Comparison of ENCODE assay signal across 8 mouse cellular contexts in genomic region chr7:19577877-19578414, GRCm38 (mm10). TPM values are rescaled to one million over a fixed set of nuclear protein-coding genes. Genes with fewer than 3 reads are reported as not detected.
DNase-seq lines count a peak whose midpoint lies in the region; ATAC-seq and TF ChIP-seq lines count a peak whose summit lies in the region.

No protein-coding gene starts in this region.

- H3K4me3 ChIP-seq in kidney, embryonic 15.5 days (replicated peaks) = peak overlapping the region; percentile 46
- H3K4me3 ChIP-seq in embryonic facial prominence, embryonic 12.5 days = peak overlapping the region; percentile 37
- peak overlapping the region; percentile 39 for H3K4me3 ChIP-seq in intestine, embryonic 14.5 days (ENCODE audit: low read depth, low read length)
- peak overlapping the region; percentile 95 for H3K4me3 ChIP-seq in megakaryocyte, embryonic 14.5 days (replicated peaks)
- peak overlapping the region; percentile 42 for H3K4me3 ChIP-seq in stomach, postnatal 0 days (ENCODE audit: low read depth, low read length)

- H3K4me1 ChIP-seq in kidney, embryonic 15.5 days = peaks cover 22% of the 10 kb centered on the region
- H3K4me1 ChIP-seq in embryonic facial prominence, embryonic 12.5 days = peaks cover 13% of the 10 kb centered on the region; the same call in 1 of the 2 replicates
- peaks cover 13% of the 10 kb centered on the region for H3K4me1 ChIP-seq in intestine, embryonic 14.5 days (replicated peaks; ENCODE audit: control insufficient read depth, insufficient read depth, low read length)
- H3K4me1 ChIP-seq in megakaryocyte, embryonic 14.5 days = peaks cover 82% of the 10 kb centered on the region
- peaks cover 7% of the 10 kb centered on the region for H3K4me1 ChIP-seq in stomach, postnatal 0 days (replicated peaks; ENCODE audit: control insufficient read depth, insufficient read depth)

- H3K27ac ChIP-seq in kidney, embryonic 15.5 days = no peak overlapping the region
- no peak overlapping the region for H3K27ac ChIP-seq in embryonic facial prominence, embryonic 12.5 days
- H3K27ac ChIP-seq in intestine, embryonic 14.5 days (ENCODE audit: low read depth) = no peak overlapping the region
- H3K27ac ChIP-seq in stomach, postnatal 0 days (replicated peaks) = peak overlapping the region; percentile 18; the same call in 1 of the 2 replicates

- no peak for DNase-seq in kidney, adult 8-10 months
- no peak for DNase-seq in intestine, embryonic 14.5 days (ENCODE audit: low spot score)
- DNase-seq in stomach, postnatal 0 days (ENCODE audit: low spot score) = no peak
- no peak for DNase-seq in embryo, embryonic 9.5 days (ENCODE audit: extremely low spot score)
- no peak for DNase-seq in embryo, embryonic 10 days (ENCODE audit: low spot score)

- no peak for ATAC-seq in kidney, embryonic 15.5 days (replicated peaks; ENCODE audit: low FRiP score)
- ATAC-seq in embryonic facial prominence, embryonic 12.5 days (ENCODE audit: insufficient number of reproducible peaks, insufficient read depth, low FRiP score, low TSS enrichment) = no peak
- ATAC-seq in intestine, embryonic 14.5 days (replicated peaks; ENCODE audit: low FRiP score, low TSS enrichment, low read depth) = 0 out of 2 replicates have a peak, but pooled peaks have one; percentile 14
- ATAC-seq in stomach, postnatal 0 days (ENCODE audit: low FRiP score, low TSS enrichment) = no peak

- no peak for TF ChIP-seq CTCF in stomach, postnatal 0 days (IDR thresholded peaks at IDR 0.05; ENCODE audit: low read depth)

- WGBS in kidney, embryonic 15.5 days = 20% methylated on average over 10 of the region's 10 CpGs
- 22% methylated on average over 10 of the region's 10 CpGs for WGBS in embryonic facial prominence, embryonic 12.5 days
- WGBS in intestine, embryonic 14.5 days = 16% methylated on average over 10 of the region's 10 CpGs
- WGBS in stomach, postnatal 0 days = 15% methylated on average over 10 of the region's 10 CpGs

- TF ChIP-seq EP300 in stomach, postnatal 0 days (optimal IDR thresholded peaks at IDR 0.05) = no peak

- peaks cover 42% of the 10 kb centered on the region for H3K27me3 ChIP-seq in kidney, embryonic 15.5 days
- H3K27me3 ChIP-seq in embryonic facial prominence, embryonic 12.5 days = peaks cover 44% of the 10 kb centered on the region
- peaks cover 35% of the 10 kb centered on the region for H3K27me3 ChIP-seq in intestine, embryonic 14.5 days (replicated peaks; ENCODE audit: control insufficient read depth, insufficient read depth, low read length)
- no peaks in the 10 kb centered on the region for H3K27me3 ChIP-seq in megakaryocyte, embryonic 14.5 days (replicated peaks)
- no peaks in the 10 kb centered on the region for H3K27me3 ChIP-seq in stomach, postnatal 0 days (ENCODE audit: control insufficient read depth, insufficient read depth, low read length)

- peak overlapping the region; percentile 89 for H3K4me2 ChIP-seq in kidney, embryonic 15.5 days
- H3K4me2 ChIP-seq in embryonic facial prominence, embryonic 12.5 days (replicated peaks) = peak overlapping the region; percentile 64
- peak overlapping the region; percentile 85 for H3K4me2 ChIP-seq in intestine, embryonic 14.5 days (ENCODE audit: low read length)
- peak overlapping the region; percentile 71 for H3K4me2 ChIP-seq in stomach, postnatal 0 days (replicated peaks; ENCODE audit: low read depth)

- peaks cover 30% of the 10 kb centered on the region for H3K36me3 ChIP-seq in kidney, embryonic 15.5 days
- peaks cover 33% of the 10 kb centered on the region for H3K36me3 ChIP-seq in embryonic facial prominence, embryonic 12.5 days
- H3K36me3 ChIP-seq in intestine, embryonic 14.5 days (ENCODE audit: control insufficient read depth, insufficient read depth, low read length) = peaks cover 30% of the 10 kb centered on the region
- peaks cover 35% of the 10 kb centered on the region for H3K36me3 ChIP-seq in megakaryocyte, embryonic 14.5 days (replicated peaks; ENCODE audit: low read length)
- H3K36me3 ChIP-seq in stomach, postnatal 0 days (ENCODE audit: control insufficient read depth, insufficient read depth, low read length) = no peaks in the 10 kb centered on the region

- H3K9ac ChIP-seq in kidney, embryonic 15.5 days = peak overlapping the region; percentile 45; the same call in 1 of the 2 replicates
- no peak overlapping the region for H3K9ac ChIP-seq in embryonic facial prominence, embryonic 12.5 days
- peak overlapping the region; percentile 38; the same call in 1 of the 2 replicates for H3K9ac ChIP-seq in intestine, embryonic 14.5 days (ENCODE audit: low read length)
- peak overlapping the region; percentile 52; the same call in 1 of the 2 replicates for H3K9ac ChIP-seq in stomach, postnatal 0 days (ENCODE audit: low read length)

- H3K9me3 ChIP-seq in kidney, embryonic 15.5 days (replicated peaks) = no peaks in the 10 kb centered on the region
- H3K9me3 ChIP-seq in embryonic facial prominence, embryonic 12.5 days = no peaks in the 10 kb centered on the region
- no peaks in the 10 kb centered on the region for H3K9me3 ChIP-seq in intestine, embryonic 14.5 days (ENCODE audit: control insufficient read depth, low read length)
- no peaks in the 10 kb centered on the region for H3K9me3 ChIP-seq in megakaryocyte, embryonic 14.5 days
- no peaks in the 10 kb centered on the region for H3K9me3 ChIP-seq in stomach, postnatal 0 days (ENCODE audit: control insufficient read depth, low read length)

RNA-seq across cellular contexts. Expression of gene Gemin7, which starts 0.6 kb away (rescaled TPM):
- 148 and 161 TPM in 2 replicates for polyA plus RNA-seq in kidney, embryonic 15.5 days (2015; fragmentation: Nextera tagmentation; extraction: Ambion mirVana)
- polyA plus RNA-seq in embryonic facial prominence, embryonic 12.5 days (2016; fragmentation: Nextera tagmentation; extraction: Ambion mirVana) = 150 and 164 TPM in 2 replicates
- 176 and 180 TPM in 2 replicates for polyA plus RNA-seq in intestine, embryonic 14.5 days (2014; fragmentation: Nextera tagmentation; extraction: Ambion mirVana)
- polyA plus RNA-seq in megakaryocyte, embryonic 14.5 days (2012; ENCODE audit: insufficient read depth, low replicate concordance) = 30.5 and 69.9 TPM in 2 replicates
- polyA plus RNA-seq in stomach, postnatal 0 days (2015; fragmentation: Nextera tagmentation; extraction: Ambion mirVana) = 108 and 114 TPM in 2 replicates

RNA-seq across cellular contexts. Expression of gene Zfp296, which starts 0.9 kb away (rescaled TPM):
- 0.55 and 0.66 TPM in 2 replicates for polyA plus RNA-seq in kidney, embryonic 15.5 days (2015; fragmentation: Nextera tagmentation; extraction: Ambion mirVana)
- 0.17 and 0.36 TPM in 2 replicates for polyA plus RNA-seq in embryonic facial prominence, embryonic 12.5 days (2016; fragmentation: Nextera tagmentation; extraction: Ambion mirVana)
- polyA plus RNA-seq in intestine, embryonic 14.5 days (2014; fragmentation: Nextera tagmentation; extraction: Ambion mirVana) = 1.1 and 1.4 TPM in 2 replicates
- polyA plus RNA-seq in megakaryocyte, embryonic 14.5 days (2012; ENCODE audit: insufficient read depth, low replicate concordance) = 6.0 and 13.6 TPM in 2 replicates
- polyA plus RNA-seq in stomach, postnatal 0 days (2015; fragmentation: Nextera tagmentation; extraction: Ambion mirVana) = 3.7 and 5.0 TPM in 2 replicates

RNA-seq across cellular contexts. Expression of gene Ppp1r37, which starts 15.1 kb away (rescaled TPM):
- polyA plus RNA-seq in kidney, embryonic 15.5 days (2015; fragmentation: Nextera tagmentation; extraction: Ambion mirVana) = 21.3 and 24.4 TPM in 2 replicates
- polyA plus RNA-seq in embryonic facial prominence, embryonic 12.5 days (2016; fragmentation: Nextera tagmentation; extraction: Ambion mirVana) = 36.0 and 40.6 TPM in 2 replicates
- polyA plus RNA-seq in intestine, embryonic 14.5 days (2014; fragmentation: Nextera tagmentation; extraction: Ambion mirVana) = 4.4 and 6.0 TPM in 2 replicates
- polyA plus RNA-seq in megakaryocyte, embryonic 14.5 days (2012; ENCODE audit: insufficient read depth, low replicate concordance) = 88.1 and 108 TPM in 2 replicates
- 16.5 and 21.2 TPM in 2 replicates for polyA plus RNA-seq in stomach, postnatal 0 days (2015; fragmentation: Nextera tagmentation; extraction: Ambion mirVana)

RNA-seq across cellular contexts. Expression of gene Clasrp, which starts 26.3 kb away (rescaled TPM):
- polyA plus RNA-seq in kidney, embryonic 15.5 days (2015; fragmentation: Nextera tagmentation; extraction: Ambion mirVana) = 50.6 and 58.6 TPM in 2 replicates
- polyA plus RNA-seq in embryonic facial prominence, embryonic 12.5 days (2016; fragmentation: Nextera tagmentation; extraction: Ambion mirVana) = 72.7 and 80.7 TPM in 2 replicates
- 41.4 and 46.4 TPM in 2 replicates for polyA plus RNA-seq in intestine, embryonic 14.5 days (2014; fragmentation: Nextera tagmentation; extraction: Ambion mirVana)
- 109 and 265 TPM in 2 replicates for polyA plus RNA-seq in megakaryocyte, embryonic 14.5 days (2012; ENCODE audit: insufficient read depth, low replicate concordance)
- 19.0 and 21.5 TPM in 2 replicates for polyA plus RNA-seq in stomach, postnatal 0 days (2015; fragmentation: Nextera tagmentation; extraction: Ambion mirVana)

RNA-seq across cellular contexts. Expression of gene Relb, which starts 51.3 kb away (rescaled TPM):
- 8.8 and 10.0 TPM in 2 replicates for polyA plus RNA-seq in kidney, embryonic 15.5 days (2015; fragmentation: Nextera tagmentation; extraction: Ambion mirVana)
- 8.0 and 8.5 TPM in 2 replicates for polyA plus RNA-seq in embryonic facial prominence, embryonic 12.5 days (2016; fragmentation: Nextera tagmentation; extraction: Ambion mirVana)
- polyA plus RNA-seq in intestine, embryonic 14.5 days (2014; fragmentation: Nextera tagmentation; extraction: Ambion mirVana) = 9.4 and 9.5 TPM in 2 replicates
- 14.8 and 22.5 TPM in 2 replicates for polyA plus RNA-seq in megakaryocyte, embryonic 14.5 days (2012; ENCODE audit: insufficient read depth, low replicate concordance)
- 7.3 and 8.7 TPM in 2 replicates for polyA plus RNA-seq in stomach, postnatal 0 days (2015; fragmentation: Nextera tagmentation; extraction: Ambion mirVana)

Comparison
In these comparisons a context has a peak if more than half of its experiments do, and no peak if none do; other contexts are left out.
1. H3K4me3 ChIP-seq: peak in every context shown above with its lines; median percentile 95 in megakaryocyte, embryonic 14.5 days; 46 in kidney, embryonic 15.5 days; 42 in stomach, postnatal 0 days; 39 in intestine, embryonic 14.5 days; 37 in embryonic facial prominence, embryonic 12.5 days.